In genomic region chr4:148803636-148804035, GRCm38 (mm10) we compare ENCODE assay signal across 9 mouse cellular contexts. TPM values are rescaled to one million over a fixed set of nuclear protein-coding genes. Genes with fewer than 3 reads are reported as not detected.
DNase-seq lines count a peak whose midpoint lies in the region; ATAC-seq and TF ChIP-seq lines count a peak whose summit lies in the region.
"Had no signal": no experiment of that assay in that cellular context is flagged by ENCODE, and none has a peak within 500 bp of the region (broad histone marks: within the 10 kb centered on the region; RNA-seq: fewer than 3 reads in every experiment).

No protein-coding gene starts in this region.

- H3K27me3 ChIP-seq in forebrain, embryonic 14.5 days (replicated peaks; ENCODE audit: control insufficient read depth, insufficient read depth, low read length) = peaks cover 42% of the 10 kb centered on the region
- H3K27me3 ChIP-seq in liver, embryonic 12.5 days (replicated peaks) = peaks cover 95% of the 10 kb centered on the region
- peaks cover 24% of the 10 kb centered on the region for H3K27me3 ChIP-seq in stomach, embryonic 15.5 days (replicated peaks)
- H3K27me3 ChIP-seq: Patski had no signal

- ATAC-seq in forebrain, embryonic 14.5 days = no peak
- no peak for ATAC-seq in liver, embryonic 12.5 days
- ATAC-seq in stomach, embryonic 15.5 days (ENCODE audit: insufficient read depth, low FRiP score, low read depth) = no peak

- H3K36me3 ChIP-seq in forebrain, embryonic 14.5 days (ENCODE audit: control insufficient read depth, insufficient read depth, low read length) = no peaks in the 10 kb centered on the region
- H3K36me3 ChIP-seq in liver, embryonic 12.5 days = no peaks in the 10 kb centered on the region
- H3K36me3 ChIP-seq in stomach, embryonic 15.5 days = no peaks in the 10 kb centered on the region

- DNase-seq in left cerebral cortex, adult 2 months (ENCODE audit: extremely low spot score in 1 of 2, low spot score in 2 of 2) = no peak
- DNase-seq in left cerebral cortex, postnatal 36 days (ENCODE audit: low spot score in 2 of 2) = no peak
- no peak for DNase-seq in forebrain, embryonic 14.5 days (ENCODE audit: low spot score)
- no peak for DNase-seq in retina, embryonic 14.5 days (ENCODE audit: low spot score)
- DNase-seq in layer of hippocampus, postnatal 25 days (ENCODE audit: extremely low spot score in 1 of 2, low spot score in 1 of 2) = no peak

- H3K9me3 ChIP-seq in forebrain, embryonic 14.5 days (replicated peaks; ENCODE audit: control insufficient read depth, low read length) = no peaks in the 10 kb centered on the region
- no peaks in the 10 kb centered on the region for H3K9me3 ChIP-seq in liver, embryonic 12.5 days (replicated peaks)
- H3K9me3 ChIP-seq in stomach, embryonic 15.5 days = no peaks in the 10 kb centered on the region
- H3K9me3 ChIP-seq: megakaryocyte, embryonic 14.5 days had no signal

- H3K4me1 ChIP-seq in forebrain, embryonic 14.5 days (ENCODE audit: control insufficient read depth, insufficient read depth, low read length) = peaks cover 29% of the 10 kb centered on the region
- H3K4me1 ChIP-seq in liver, embryonic 12.5 days = peaks cover 20% of the 10 kb centered on the region
- peaks cover 30% of the 10 kb centered on the region for H3K4me1 ChIP-seq in stomach, embryonic 15.5 days

- peak overlapping the region; percentile 99 for H3K4me2 ChIP-seq in forebrain, embryonic 14.5 days (ENCODE audit: low read length)
- H3K4me2 ChIP-seq in liver, embryonic 12.5 days = peak overlapping the region; percentile 72
- peak overlapping the region; percentile 96 for H3K4me2 ChIP-seq in stomach, embryonic 15.5 days

- intact Hi-C loops in left cerebral cortex, adult 2 months (cut with DNase I) = loop anchor here (2.0 kb wide), 2 partner anchors 61 to 97 kb away; no protein-coding TSS in a partner anchor
- intact Hi-C loops in left cerebral cortex, postnatal 36 days (cut with DNase I) = no loop called here

- 6% methylated on average over 10 of the region's 10 CpGs for WGBS in forebrain, embryonic 14.5 days
- 10% methylated on average over 10 of the region's 10 CpGs for WGBS in liver, embryonic 12.5 days (ENCODE audit: insufficient replicate concordance)
- 16% methylated on average over 10 of the region's 10 CpGs for WGBS in stomach, embryonic 15.5 days

- H3K4me3 ChIP-seq in left cerebral cortex, adult 2 months = peak overlapping the region; percentile 60
- H3K4me3 ChIP-seq in forebrain, embryonic 14.5 days (ENCODE audit: low read depth, low read length) = peak overlapping the region; percentile 48
- peak overlapping the region; percentile 50; the same call in 1 of the 2 replicates for H3K4me3 ChIP-seq in liver, embryonic 12.5 days
- H3K4me3 ChIP-seq in stomach, embryonic 15.5 days (replicated peaks) = peak overlapping the region; percentile 65

- H3K9ac ChIP-seq in forebrain, embryonic 14.5 days (ENCODE audit: low read length) = peak overlapping the region; percentile 53; the same call in 1 of the 2 replicates
- no peak overlapping the region for H3K9ac ChIP-seq in liver, embryonic 12.5 days
- H3K9ac ChIP-seq in stomach, embryonic 15.5 days = no peak overlapping the region

- no peak overlapping the region for H3K27ac ChIP-seq in left cerebral cortex, adult 2 months
- no peak overlapping the region for H3K27ac ChIP-seq in forebrain, embryonic 14.5 days (ENCODE audit: low read depth, low read length)
- H3K27ac ChIP-seq in liver, embryonic 12.5 days = no peak overlapping the region
- H3K27ac ChIP-seq in stomach, embryonic 15.5 days = no peak overlapping the region

- no peak for TF ChIP-seq CTCF in left cerebral cortex, adult 2 months (IDR thresholded peaks at IDR 0.05)

RNA-seq across cellular contexts. Expression of gene Casz1, which starts 0.6 kb away (rescaled TPM):
- 1 to 10 TPM; 1.0 to 1.5 TPM for total RNA-seq in left cerebral cortex, adult 2 months (2021)
- total RNA-seq in left cerebral cortex, postnatal 36 days (2021) = 1 to 10 TPM; 1.1 to 1.8 TPM
- polyA plus RNA-seq in forebrain, embryonic 14.5 days (2014; fragmentation: Nextera tagmentation; extraction: Ambion mirVana) = 0.57 and 1.1 TPM in 2 replicates
- 0.50 and 0.60 TPM in 2 replicates for polyA plus RNA-seq in liver, embryonic 12.5 days (2016; fragmentation: Nextera tagmentation; extraction: Ambion mirVana)
- 8.9 and 10.2 TPM in 2 replicates for polyA plus RNA-seq in stomach, embryonic 15.5 days (2015; fragmentation: Nextera tagmentation; extraction: Ambion mirVana)
- under 1 TPM; 0.49 to 0.75 TPM for total RNA-seq in layer of hippocampus, postnatal 25 days (2021)
